Mouse (Mus musculus): ENCODE data around the gene Gm13272.
"Not testable (repeated sequence)": the region's sequence is repeated elsewhere in the genome, so short reads cannot be mapped to it uniquely, and the experiment has no call there.

DNA sequence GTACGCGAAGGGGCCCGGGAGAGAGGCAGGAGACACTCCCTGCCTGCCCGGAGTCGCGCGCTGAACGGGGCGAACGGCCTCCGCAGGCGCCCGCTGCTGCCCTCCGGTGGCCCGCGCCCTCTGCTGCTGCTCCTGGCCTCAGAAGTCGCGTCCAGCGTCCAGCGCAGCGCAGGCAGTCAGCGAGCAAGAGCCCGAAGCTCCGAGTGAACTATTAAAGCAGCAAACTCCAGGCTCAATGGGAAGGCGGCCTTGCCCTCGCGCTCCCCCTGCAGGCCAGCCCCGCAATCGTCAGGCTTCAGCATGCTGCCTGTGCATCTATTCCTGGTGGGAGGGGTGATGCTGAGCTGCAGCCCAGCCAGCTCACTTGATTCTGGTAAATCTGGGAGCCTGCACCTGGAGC, 23.3 kb downstream of the Gm13272 start, which contains the start of gene Gm13287:
- not testable (repeated sequence) for TF ChIP-seq POLR2A (IDR thresholded peaks at IDR 0.05; ENCODE audit: low read depth, low read length); CTCF (IDR thresholded peaks at IDR 0.05; ENCODE audit: extremely low read depth, insufficient read length, insufficient replicate concordance, low read depth, low read length)

Data from small intestine, adult 2 months (tissue).